Comparison of ENCODE assay signal across 11 mouse cellular contexts in genomic region chr2:77184049-77184571, GRCm38 (mm10). TPM values are rescaled to one million over a fixed set of nuclear protein-coding genes. Genes with fewer than 3 reads are reported as not detected.
A peak's percentile ranks its signal among the peaks of the same experiment; 100 is the strongest.
DNase-seq lines count a peak whose midpoint lies in the region; ATAC-seq and TF ChIP-seq lines count a peak whose summit lies in the region.
"Had no signal": no experiment of that assay in that cellular context is flagged by ENCODE, and none has a peak within 500 bp of the region (broad histone marks: within the 10 kb centered on the region; RNA-seq: fewer than 3 reads in every experiment).

No protein-coding gene starts in this region.

- H3K9me3 ChIP-seq in hindbrain, embryonic 15.5 days = no peaks in the 10 kb centered on the region
- H3K9me3 ChIP-seq in hindbrain, embryonic 10.5 days = no peaks in the 10 kb centered on the region

- no peaks in the 10 kb centered on the region for H3K4me1 ChIP-seq in hindbrain, embryonic 15.5 days (replicated peaks)
- H3K4me1 ChIP-seq in hindbrain, embryonic 10.5 days (replicated peaks) = no peaks in the 10 kb centered on the region
- H3K4me1 ChIP-seq in embryonic fibroblast, embryonic 13.5 days (ENCODE audit: control insufficient read depth, insufficient read depth, low read length) = peaks cover 15% of the 10 kb centered on the region

- ATAC-seq in hindbrain, embryonic 15.5 days (ENCODE audit: low FRiP score, low read depth) = 0 out of 2 replicates have a peak, but pooled peaks have one; percentile 23
- no peak for ATAC-seq in cerebellum, adult (ENCODE audit: insufficient number of reproducible peaks, low FRiP score, low TSS enrichment)
- ATAC-seq: liver, postnatal 0 days had no signal

- no peak for DNase-seq in gastrocnemius, adult 2 months
- no peak for DNase-seq in gastrocnemius, postnatal 36 days
- no peak for DNase-seq in hindbrain, embryonic 10.5 days (ENCODE audit: low spot score)
- peak; percentile 71 for DNase-seq in brain, adult 2 months (ENCODE audit: low read depth, low spot score)
- DNase-seq: layer of hippocampus, adult 9-11 months; liver, postnatal 0 days; right cerebral cortex, postnatal 4 days had no signal

- peaks cover 16% of the 10 kb centered on the region; the same call in 1 of the 2 replicates for H3K36me3 ChIP-seq in hindbrain, embryonic 15.5 days
- H3K36me3 ChIP-seq in hindbrain, embryonic 10.5 days = peaks cover 42% of the 10 kb centered on the region

- TF ChIP-seq CTCF in gastrocnemius, adult 2 months (IDR thresholded peaks at IDR 0.05) = no peak
- no peak for TF ChIP-seq CTCF in embryonic fibroblast, embryonic 13.5 days (IDR thresholded peaks at IDR 0.05; ENCODE audit: borderline replicate concordance, insufficient read depth, low read length)

- 48% methylated on average over 8 of the region's 8 CpGs for WGBS in hindbrain, embryonic 15.5 days
- WGBS in hindbrain, embryonic 10.5 days = 83% methylated on average over 8 of the region's 8 CpGs

- no peak overlapping the region for H3K9ac ChIP-seq in hindbrain, embryonic 15.5 days
- H3K9ac ChIP-seq: liver, postnatal 0 days had no signal

- intact Hi-C loops in gastrocnemius, adult 2 months (cut with DNase I) = no loop called here
- intact Hi-C loops in gastrocnemius, postnatal 36 days (cut with DNase I) = no loop called here

- TF ChIP-seq POLR2A in embryonic fibroblast, embryonic 13.5 days (IDR thresholded peaks at IDR 0.05; ENCODE audit: low read depth, low read length) = no peak

- no peak overlapping the region for H3K4me2 ChIP-seq in hindbrain, embryonic 15.5 days

- 0 out of 2 replicates have a peak overlapping the region, but pooled peaks have one; percentile 12 for H3K27ac ChIP-seq in gastrocnemius, adult 2 months
- H3K27ac ChIP-seq in hindbrain, embryonic 15.5 days (replicated peaks) = no peak overlapping the region
- no peak overlapping the region for H3K27ac ChIP-seq in hindbrain, embryonic 10.5 days
- peak overlapping the region; percentile 84 for H3K27ac ChIP-seq in embryonic fibroblast, embryonic 13.5 days (ENCODE audit: insufficient read depth, low read length)

- no peaks in the 10 kb centered on the region for H3K27me3 ChIP-seq in hindbrain, embryonic 15.5 days
- H3K27me3 ChIP-seq in hindbrain, embryonic 10.5 days (ENCODE audit: insufficient read depth, poor library complexity, severe bottlenecking) = no peaks in the 10 kb centered on the region
- H3K27me3 ChIP-seq: CH12.LX had no signal

- H3K4me3 ChIP-seq in gastrocnemius, adult 2 months = no peak overlapping the region
- no peak overlapping the region for H3K4me3 ChIP-seq in hindbrain, embryonic 15.5 days
- no peak overlapping the region for H3K4me3 ChIP-seq in hindbrain, embryonic 10.5 days
- H3K4me3 ChIP-seq in embryonic fibroblast, embryonic 13.5 days (ENCODE audit: insufficient read depth, low read length) = no peak overlapping the region

RNA-seq across cellular contexts. Expression of gene Ccdc141, which starts 13.7 kb away (rescaled TPM):
- total RNA-seq in gastrocnemius, adult 2 months (2021) = 1 to 10 TPM; 5.4 to 6.5 TPM
- total RNA-seq in gastrocnemius, postnatal 36 days (2021) = 10 to 100 TPM in 1 of 2 experiments, 1 to 10 TPM in 1; 7.6 to 11.3 TPM
- 7.7 and 11.2 TPM in 2 replicates for polyA plus RNA-seq in hindbrain, embryonic 15.5 days (2015; fragmentation: Nextera tagmentation; extraction: Ambion mirVana)
- polyA plus RNA-seq in hindbrain, embryonic 10.5 days (2016; fragmentation: Nextera tagmentation; extraction: Ambion mirVana) = 2.8 and 3.4 TPM in 2 replicates
- polyA plus RNA-seq in embryonic fibroblast, embryonic 13.5 days (2011; ENCODE audit: insufficient read length, low read depth, missing spikeins) = 11.2 and 16.3 TPM in 2 replicates
- total RNA-seq: CH12.LX had no signal

Comparison
In these comparisons a context has a peak if more than half of its experiments do, and no peak if none do; other contexts are left out.
1. H3K27ac ChIP-seq: peak in gastrocnemius, adult 2 months (single experiment) and embryonic fibroblast, embryonic 13.5 days (single experiment); none in hindbrain, embryonic 15.5 days (single experiment) and hindbrain, embryonic 10.5 days (single experiment).